Mouse (Mus musculus) heart, embryonic 13.5 days (tissue): ENCODE data around the gene Cntnap1. TPM values are rescaled to one million over a fixed set of nuclear protein-coding genes. Genes with fewer than 3 reads are reported as not detected.

Experiments
- ATAC-seq: fragments of 200-750 bp; cut with Nextera tagmentation; 2 replicates; pipeline ENCODE4 v1.8.0; 2017; ENCODE audit warnings: moderate TSS enrichment; ENCODE audit not compliant: insufficient number of reproducible peaks, low FRiP score, low TSS enrichment; ENCODE audit errors: extremely low read depth
- H3K27ac ChIP-seq: fragments of 300-500 bp; sonication (generic); replicated peaks from 2 replicates; pipeline ENCODE4 v1.5.1; 2015; ENCODE audit warnings: moderate library complexity, mild to moderate bottlenecking, inconsistent platforms
- H3K27me3 ChIP-seq: fragments of 300-500 bp; sonication (generic); replicated peaks from 2 replicates; pipeline ENCODE4 v1.6.1; 2015; ENCODE audit warnings: mild to moderate bottlenecking, inconsistent platforms
- H3K36me3 ChIP-seq: fragments of 300-500 bp; sonication (generic); 2 replicates; pipeline ENCODE4 v1.6.1; 2015; ENCODE audit warnings: mild to moderate bottlenecking, inconsistent platforms
- H3K4me1 ChIP-seq: fragments of 300-500 bp; sonication (generic); 2 replicates; pipeline ENCODE4 v1.6.1; 2015; ENCODE audit warnings: inconsistent platforms
- H3K4me2 ChIP-seq: fragments of 300-500 bp; sonication (generic); 2 replicates; pipeline ENCODE4 v1.6.1; 2015; ENCODE audit warnings: inconsistent platforms, mild to moderate bottlenecking, moderate library complexity
- H3K4me3 ChIP-seq: fragments of 300-500 bp; sonication (generic); 2 replicates; pipeline ENCODE4 v1.5.1; 2015; ENCODE audit warnings: moderate library complexity, mild to moderate bottlenecking, inconsistent platforms
- H3K9ac ChIP-seq: fragments of 300-500 bp; sonication (generic); 2 replicates; pipeline ENCODE4 v1.6.1; 2015; ENCODE audit warnings: inconsistent platforms, mild to moderate bottlenecking, moderate library complexity
- H3K9me3 ChIP-seq: fragments of 300-500 bp; sonication (generic); 2 replicates; pipeline ENCODE4 v1.6.1; 2016; ENCODE audit warnings: inconsistent platforms
- WGBS: fragments of 180-500 bp; shearing (Covaris S2); methylation state at CpG from one replicate; pipeline ENCODE4 v1.1.7; 2015; ENCODE audit warnings: mixed read lengths; 5-methylcytosine and 5-hydroxymethylcytosine counted together
- polyA plus RNA-seq: library from polyadenylated mRNA; unstranded; fragments of >200 nt; fragmentation: Nextera tagmentation; extraction: Ambion mirVana; gene quantifications from 2 replicates; pipeline ENCODE4 v1.2.1, GENCODE M21; 2015

Cntnap1 gene
- polyA plus RNA-seq, 1 experiment from 2014 or later: 0.55 TPM

GRCm38 (mm10) chr11:101180261-101180660, 9.9 kb downstream of the Cntnap1 start:
- 67% methylated on average over 17 of the region's 17 CpGs for WGBS
- H3K36me3 ChIP-seq: no peaks in the 10 kb centered on the region
- H3K4me3 ChIP-seq: no peak overlapping the region
- no peaks in the 10 kb centered on the region for H3K9me3 ChIP-seq
- no peak overlapping the region for H3K27ac ChIP-seq
- peaks cover 62% of the 10 kb centered on the region for H3K27me3 ChIP-seq
- no peak for ATAC-seq
- no peak overlapping the region for H3K4me2 ChIP-seq
- H3K9ac ChIP-seq: no peak overlapping the region
- peaks cover 24% of the 10 kb centered on the region for H3K4me1 ChIP-seq

DNA sequence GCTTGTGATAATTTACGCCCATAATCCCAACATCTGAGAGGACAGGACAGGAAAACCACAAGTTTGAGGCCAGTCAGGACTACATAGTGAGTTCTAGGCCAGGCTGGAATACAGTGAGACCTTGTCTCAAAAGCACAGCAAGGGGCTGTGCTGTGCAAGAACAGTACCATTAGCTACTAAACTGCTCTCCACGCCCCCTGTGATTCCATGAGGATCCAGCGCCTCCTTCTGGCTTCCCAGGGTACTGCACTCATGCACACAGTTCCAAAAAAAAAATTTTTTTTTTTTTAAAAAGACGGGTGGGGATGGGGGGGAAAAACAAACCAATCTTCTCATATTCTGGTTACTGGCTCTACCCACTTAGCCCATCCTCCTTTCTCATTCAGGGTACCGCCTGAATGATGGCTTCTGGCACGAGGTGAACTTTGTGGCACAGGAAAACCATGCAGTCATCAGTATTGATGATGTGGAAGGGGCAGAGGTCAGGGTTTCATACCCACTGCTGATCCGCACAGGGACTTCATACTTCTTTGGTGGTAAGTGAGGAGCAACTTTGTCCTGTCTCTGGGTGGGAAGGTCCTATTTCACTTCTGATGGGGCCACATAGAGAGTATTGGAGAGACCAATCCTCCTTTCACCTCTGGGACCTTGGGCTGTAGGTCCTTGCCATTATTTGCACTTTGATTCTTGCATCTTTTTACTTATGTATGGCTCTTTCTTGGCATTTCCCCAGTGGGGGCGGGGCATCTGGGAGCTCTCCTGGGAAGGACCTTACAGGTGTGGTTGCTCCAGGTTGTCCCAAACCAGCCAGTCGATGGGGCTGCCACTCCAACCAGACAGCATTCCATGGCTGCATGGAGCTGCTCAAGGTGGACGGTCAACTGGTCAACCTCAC, 10.8 kb downstream of the Cntnap1 start:
- peaks cover 55% of the 10 kb centered on the region for H3K27me3 ChIP-seq
- whole genome bisulfite sequencing: 41% methylated on average over 10 of the region's 10 CpGs
- no peak overlapping the region for H3K27ac ChIP-seq
- no peaks in the 10 kb centered on the region for H3K9me3 ChIP-seq
- no peak overlapping the region for H3K9ac ChIP-seq
- ATAC-seq: no peak
- no peak overlapping the region for H3K4me2 ChIP-seq
- peaks cover 17% of the 10 kb centered on the region for H3K4me1 ChIP-seq
- no peaks in the 10 kb centered on the region for H3K36me3 ChIP-seq
- H3K4me3 ChIP-seq: no peak overlapping the region

- H3K36me3 ChIP-seq: peaks cover 5% of the 10 kb centered on the region; the same call in 1 of the 2 replicates
- no peak overlapping the region for H3K27ac ChIP-seq
- H3K9me3 ChIP-seq: no peaks in the 10 kb centered on the region
- peaks cover 8% of the 10 kb centered on the region for H3K4me1 ChIP-seq
- no peak overlapping the region for H3K9ac ChIP-seq
- WGBS: 86% methylated on average over 11 of the region's 11 CpGs
- H3K4me2 ChIP-seq: no peak overlapping the region
- H3K27me3 ChIP-seq: peaks cover 46% of the 10 kb centered on the region
- ATAC-seq: no peak
- H3K4me3 ChIP-seq: no peak overlapping the region
Measured at GRCm38 (mm10) chr11:101181961-101182360, 11.6 kb downstream of the Cntnap1 start.

DNA sequence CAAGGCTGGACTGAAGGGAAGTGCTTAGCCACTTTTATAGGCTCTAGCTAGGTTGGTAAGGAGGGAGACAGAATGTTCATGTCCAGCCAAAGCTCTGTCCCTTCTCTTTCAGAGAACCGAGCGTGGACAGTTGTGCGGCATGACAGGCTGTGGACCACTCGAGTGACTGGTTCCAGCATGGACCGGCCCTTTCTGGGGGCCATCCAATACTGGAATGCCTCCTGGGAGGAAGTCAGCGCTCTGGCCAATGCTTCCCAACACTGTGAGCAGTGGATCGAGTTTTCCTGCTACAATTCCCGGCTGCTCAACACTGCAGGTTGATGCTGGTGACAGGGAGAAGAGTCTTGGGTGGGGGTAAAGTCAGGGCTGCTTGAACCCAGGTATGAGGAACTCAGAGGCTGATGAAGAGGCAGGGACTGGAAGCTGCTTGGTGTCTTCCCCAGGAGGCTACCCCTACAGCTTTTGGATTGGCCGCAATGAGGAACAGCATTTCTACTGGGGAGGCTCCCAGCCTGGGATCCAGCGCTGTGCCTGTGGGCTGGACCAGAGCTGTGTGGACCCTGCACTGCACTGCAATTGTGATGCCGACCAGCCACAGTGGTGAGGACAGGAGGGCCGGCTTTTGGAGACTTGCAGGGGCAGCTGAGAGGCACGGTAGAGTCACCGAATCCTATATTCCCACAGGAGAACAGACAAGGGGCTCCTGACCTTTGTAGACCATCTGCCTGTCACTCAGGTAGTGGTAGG, 12.6 kb downstream of the Cntnap1 start:
- 63% methylated on average over 14 of the region's 14 CpGs for WGBS
- H3K27ac ChIP-seq: no peak overlapping the region
- no peak for ATAC-seq
- no peak overlapping the region for H3K4me3 ChIP-seq
- H3K27me3 ChIP-seq: peaks cover 37% of the 10 kb centered on the region
- 0 out of 2 replicates have a peak overlapping the region, but pooled peaks have one; percentile 5 for H3K9ac ChIP-seq
- H3K9me3 ChIP-seq: no peaks in the 10 kb centered on the region
- H3K4me1 ChIP-seq: peaks cover 4% of the 10 kb centered on the region; the same call in 1 of the 2 replicates
- peaks cover 7% of the 10 kb centered on the region; the same call in 1 of the 2 replicates for H3K36me3 ChIP-seq
- no peak overlapping the region for H3K4me2 ChIP-seq

DNA sequence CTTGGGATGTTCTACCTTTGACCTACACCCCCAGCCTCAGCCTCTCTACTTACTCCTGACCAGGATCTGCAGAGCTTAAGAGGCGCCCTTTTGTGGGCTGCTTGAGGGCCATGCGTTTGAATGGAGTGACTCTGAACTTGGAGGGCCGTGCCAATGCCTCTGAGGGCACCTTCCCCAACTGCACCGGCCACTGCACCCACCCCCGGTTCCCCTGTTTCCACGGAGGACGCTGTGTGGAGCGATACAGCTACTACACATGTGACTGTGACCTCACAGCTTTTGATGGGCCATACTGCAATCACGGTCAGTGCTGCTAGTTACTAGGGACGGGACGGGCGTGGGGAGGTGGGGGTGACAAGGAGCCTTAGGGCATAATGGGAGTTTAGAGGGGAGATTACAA, 14.7 kb downstream of the Cntnap1 start:
- H3K4me1 ChIP-seq: peaks cover 16% of the 10 kb centered on the region
- no peak overlapping the region for H3K27ac ChIP-seq
- no peak overlapping the region for H3K4me2 ChIP-seq
- H3K27me3 ChIP-seq: peaks cover 18% of the 10 kb centered on the region
- 83% methylated on average over 12 of the region's 12 CpGs for WGBS
- ATAC-seq: no peak
- no peaks in the 10 kb centered on the region for H3K9me3 ChIP-seq
- no peak overlapping the region for H3K4me3 ChIP-seq
- peaks cover 7% of the 10 kb centered on the region; the same call in 1 of the 2 replicates for H3K36me3 ChIP-seq
- H3K9ac ChIP-seq: peak overlapping the region; percentile 37; the same call in 1 of the 2 replicates

DNA sequence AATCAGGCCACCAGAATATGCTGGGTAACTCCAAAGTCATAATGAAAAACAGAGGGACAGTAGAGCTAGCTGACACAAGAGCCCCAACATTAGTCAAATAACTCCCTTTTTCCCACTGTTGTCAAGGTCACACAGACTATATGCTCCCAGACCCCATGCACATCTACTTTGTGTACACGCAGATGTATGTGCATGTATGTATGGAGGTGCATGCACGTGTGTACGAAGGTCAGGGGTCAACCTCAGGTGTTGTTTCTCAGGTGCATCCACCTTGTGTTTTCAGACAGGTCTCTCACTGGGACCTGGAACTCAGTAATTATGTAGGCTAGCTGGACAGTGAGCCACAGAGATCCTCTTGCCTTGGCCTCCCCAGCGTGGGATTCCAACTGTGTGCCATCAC, 15.1 kb downstream of the Cntnap1 start:
- H3K9me3 ChIP-seq: no peaks in the 10 kb centered on the region
- H3K9ac ChIP-seq: no peak overlapping the region
- peaks cover 20% of the 10 kb centered on the region for H3K4me1 ChIP-seq
- peaks cover 16% of the 10 kb centered on the region for H3K27me3 ChIP-seq
- no peak overlapping the region for H3K4me3 ChIP-seq
- H3K36me3 ChIP-seq: peaks cover 7% of the 10 kb centered on the region; the same call in 1 of the 2 replicates
- H3K4me2 ChIP-seq: no peak overlapping the region
- 89% methylated on average over 4 of the region's 4 CpGs for WGBS
- no peak for ATAC-seq
- H3K27ac ChIP-seq: no peak overlapping the region

DNA sequence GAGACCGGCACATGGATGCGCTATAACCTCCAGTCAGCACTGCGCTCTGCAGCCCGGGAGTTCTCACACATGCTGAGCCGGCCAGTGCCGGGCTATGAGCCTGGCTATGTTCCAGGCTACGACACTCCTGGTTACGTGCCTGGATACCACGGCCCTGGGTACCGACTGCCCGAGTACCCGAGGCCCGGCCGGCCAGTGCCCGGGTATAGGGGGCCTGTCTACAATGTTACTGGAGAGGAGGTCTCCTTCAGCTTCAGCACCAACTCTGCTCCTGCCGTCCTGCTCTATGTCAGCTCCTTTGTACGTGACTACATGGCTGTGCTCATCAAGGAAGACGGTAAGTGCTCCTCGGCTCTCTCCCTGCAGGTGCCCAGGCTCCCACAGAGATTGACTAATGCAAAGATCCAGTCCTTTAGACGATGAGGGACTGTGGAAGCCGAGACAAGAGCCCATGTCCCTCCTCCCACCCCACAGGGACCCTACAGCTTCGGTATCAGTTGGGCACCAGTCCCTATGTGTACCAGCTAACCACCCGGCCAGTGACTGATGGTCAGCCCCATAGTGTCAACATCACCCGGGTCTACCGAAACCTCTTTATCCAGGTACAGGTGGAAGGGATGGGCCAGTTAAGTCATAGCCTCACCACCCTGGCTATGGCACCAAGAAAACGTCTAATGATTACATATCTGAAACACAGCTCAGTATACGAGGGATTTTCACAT, 16.4 kb downstream of the Cntnap1 start:
- H3K4me3 ChIP-seq: no peak overlapping the region
- H3K4me2 ChIP-seq: no peak overlapping the region
- WGBS: 84% methylated on average over 27 of the region's 27 CpGs
- H3K27ac ChIP-seq: no peak overlapping the region
- H3K9me3 ChIP-seq: no peaks in the 10 kb centered on the region
- H3K4me1 ChIP-seq: peaks cover 33% of the 10 kb centered on the region
- no peak overlapping the region for H3K9ac ChIP-seq
- peaks cover 11% of the 10 kb centered on the region for H3K27me3 ChIP-seq
- no peak for ATAC-seq
- peaks cover 7% of the 10 kb centered on the region; the same call in 1 of the 2 replicates for H3K36me3 ChIP-seq

DNA sequence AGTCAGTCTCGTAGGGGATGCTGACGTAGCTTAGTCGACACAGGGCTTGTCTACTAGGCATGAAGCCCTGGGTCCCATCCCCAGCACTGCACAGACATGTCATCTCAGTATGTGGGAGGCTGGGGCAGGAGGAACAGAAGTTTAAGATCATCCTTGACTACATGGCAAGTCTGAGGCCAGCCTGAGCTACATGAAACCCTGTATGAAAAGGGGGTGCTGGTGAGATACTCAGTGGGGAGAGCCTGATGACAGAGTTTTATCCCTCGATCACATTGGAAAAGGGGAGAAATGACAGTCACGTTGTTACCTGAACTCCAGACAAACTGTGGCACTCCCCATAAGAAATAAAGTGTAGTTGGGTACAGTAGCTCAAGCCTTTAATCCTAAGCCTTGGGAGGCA, 17.2 kb downstream of the Cntnap1 start:
- WGBS: 85% methylated on average over 5 of the region's 5 CpGs
- ATAC-seq: no peak
- Histone ChIP-seq H3K27me3 (peaks cover 4% of the 10 kb centered on the region; the same call in 1 of the 2 replicates), H3K4me2 (no peak overlapping the region), H3K36me3 (peaks cover 12% of the 10 kb centered on the region), H3K4me1 (peaks cover 35% of the 10 kb centered on the region), H3K9me3 (no peaks in the 10 kb centered on the region), H3K27ac (no peak overlapping the region), H3K4me3 (no peak overlapping the region), H3K9ac (no peak overlapping the region)

DNA sequence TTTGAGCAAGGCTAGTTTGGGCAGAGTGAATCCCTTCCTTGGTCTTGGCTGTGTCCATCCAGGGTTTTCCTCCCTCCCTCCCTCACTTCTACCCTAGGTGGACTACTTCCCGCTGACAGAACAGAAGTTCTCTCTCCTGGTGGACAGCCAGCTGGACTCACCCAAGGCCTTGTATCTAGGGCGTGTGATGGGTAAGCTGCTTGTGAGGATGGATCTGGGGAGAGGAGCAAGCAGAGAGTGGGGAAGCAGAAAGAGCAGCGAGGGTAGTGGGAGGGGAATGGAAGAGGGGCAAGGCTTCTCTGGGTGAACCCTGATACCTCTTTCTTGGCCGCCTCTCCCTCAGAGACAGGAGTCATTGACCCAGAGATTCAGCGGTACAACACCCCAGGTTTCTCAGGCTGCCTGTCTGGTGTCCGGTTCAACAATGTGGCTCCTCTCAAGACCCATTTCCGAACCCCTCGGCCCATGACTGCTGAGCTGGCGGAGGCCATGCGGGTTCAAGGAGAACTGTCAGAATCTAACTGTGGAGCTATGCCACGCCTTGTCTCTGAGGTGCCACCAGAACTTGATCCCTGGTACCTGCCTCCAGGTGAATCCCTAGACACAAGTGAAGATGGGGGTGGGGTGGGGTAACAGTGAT, 18.0 kb downstream of the Cntnap1 start:
- Histone ChIP-seq H3K9ac (no peak overlapping the region), H3K36me3 (peaks cover 19% of the 10 kb centered on the region), H3K4me1 (peaks cover 38% of the 10 kb centered on the region), H3K4me3 (no peak overlapping the region), H3K9me3 (no peaks in the 10 kb centered on the region), H3K27me3 (no peaks in the 10 kb centered on the region; the same call in 1 of the 2 replicates), H3K4me2 (no peak overlapping the region), H3K27ac (peak overlapping the region; percentile 85)
- WGBS: 77% methylated on average over 11 of the region's 11 CpGs
- ATAC-seq: no peak

GRCm38 (mm10) chr11:101189495-101190180, 19.3 kb downstream of the Cntnap1 start:
- WGBS: 12% methylated on average over 6 of the region's 6 CpGs
- no peaks in the 10 kb centered on the region for H3K9me3 ChIP-seq
- no peaks in the 10 kb centered on the region for H3K27me3 ChIP-seq
- H3K4me3 ChIP-seq: no peak overlapping the region
- H3K27ac ChIP-seq: peak overlapping the region; percentile 85
- peak; percentile 48; the same call in 1 of the 2 replicates for ATAC-seq
- peak overlapping the region; percentile 58 for H3K9ac ChIP-seq
- peak overlapping the region; percentile 36 for H3K4me2 ChIP-seq
- peaks cover 51% of the 10 kb centered on the region for H3K4me1 ChIP-seq
- H3K36me3 ChIP-seq: peaks cover 33% of the 10 kb centered on the region
